Mouse (Mus musculus): ENCODE results near the gene Gm2956. TPM values are rescaled to one million over a fixed set of nuclear protein-coding genes. Genes with fewer than 3 reads are reported as not detected.
"Not testable (repeated sequence)": the region's sequence is repeated elsewhere in the genome, so short reads cannot be mapped to it uniquely, and the experiment has no call there.

Gene Gm2956
- 0.58 TPM in 1 of 2 replicates, not detected in the other for polyA plus RNA-seq (2014; fragmentation: Nextera tagmentation; extraction: Ambion mirVana)

DNA sequence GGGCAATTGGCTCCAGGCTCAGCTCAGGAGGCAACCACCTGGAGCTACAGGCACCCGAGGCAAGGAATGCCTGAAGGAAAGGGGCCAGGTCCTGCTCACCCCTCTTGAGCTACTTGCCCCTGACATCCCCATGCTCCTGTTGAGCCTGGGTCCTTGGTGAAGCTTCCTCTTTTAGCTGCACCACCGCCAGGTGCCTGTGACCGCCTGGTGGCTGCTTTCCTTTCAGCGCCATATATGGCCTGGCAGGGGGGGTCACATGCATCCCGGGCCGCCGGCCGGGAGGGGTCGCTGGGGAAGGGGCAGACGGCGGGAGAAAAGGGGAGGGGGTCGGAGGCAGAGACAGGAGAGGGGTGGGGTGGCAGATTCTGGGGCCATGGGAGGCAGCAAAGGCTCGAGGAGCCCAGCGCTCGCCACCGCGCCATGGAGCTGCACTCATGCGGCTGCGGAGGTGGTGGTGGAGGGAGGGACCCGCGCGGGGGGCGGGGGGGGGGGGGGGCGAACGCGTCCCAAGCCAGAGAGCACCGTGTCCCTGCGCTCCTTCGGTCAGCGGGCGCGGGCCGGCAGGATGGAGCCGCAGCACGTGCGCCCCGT is at the start of gene Gm2956:
Gene Gm2956 (plus strand): TSS at position 541 of the 591 bp plus-strand sequence.
- not testable (repeated sequence) for H3K36me3 ChIP-seq (replicated peaks; ENCODE audit: control insufficient read depth, insufficient read depth); H3K27me3 ChIP-seq (ENCODE audit: control insufficient read depth, insufficient read depth, low read length); H3K4me1 ChIP-seq (replicated peaks; ENCODE audit: control insufficient read depth, insufficient read depth, low read length); ATAC-seq (ENCODE audit: low FRiP score); DNase-seq (ENCODE audit: low spot score); H3K9me3 ChIP-seq (ENCODE audit: control insufficient read depth, low read length)
- 7% methylated on average over 3 of the region's 37 CpGs for WGBS
- Histone ChIP-seq H3K4me3 (replicated peaks; ENCODE audit: low read length) (peak within 1 kb of the TSS; percentile 37), H3K9ac (peak within 1 kb of the TSS; percentile 60), H3K4me2 (replicated peaks) (peak within 1 kb of the TSS; percentile 55), H3K27ac (0 out of 2 replicates have a peak within 1 kb of the TSS, but pooled peaks have one; percentile 26)

GRCm38 (mm10) chr14:3333406-3333805 is 979 bp downstream of the Gm2956 start:
- peak; percentile 52 for DNase-seq (ENCODE audit: low spot score)
- H3K27me3 ChIP-seq (ENCODE audit: control insufficient read depth, insufficient read depth, low read length), result not testable (repeated sequence)
- 0 out of 2 replicates have a peak overlapping the region, but pooled peaks have one; percentile 7 for H3K4me3 ChIP-seq (replicated peaks; ENCODE audit: low read length)

DNA sequence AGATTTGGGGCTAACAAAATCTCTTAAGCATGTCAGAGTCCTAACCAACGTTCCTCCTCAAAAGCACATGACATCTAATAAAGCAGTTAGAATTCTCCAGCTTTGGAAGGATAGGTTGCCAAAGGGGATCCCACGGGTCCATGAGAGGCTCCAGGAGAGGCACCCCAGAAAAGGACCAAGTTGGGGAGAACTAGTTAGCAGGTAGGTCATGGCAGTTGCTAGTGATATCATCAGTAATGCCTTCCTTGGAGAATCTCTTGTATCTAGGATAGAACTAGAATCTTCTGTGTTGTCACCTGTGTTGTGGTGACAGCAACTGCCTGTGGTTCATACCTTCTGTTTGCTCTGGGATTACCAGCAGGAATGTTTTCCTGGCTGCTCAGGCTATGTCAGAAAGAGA is 62.4 kb downstream of the Gm2956 start, which contains the start of gene Gm10413:
Gene Gm10413 (plus strand): TSS at position 301 of the 400 bp plus-strand sequence.
- not testable (repeated sequence) for H3K27ac ChIP-seq; H3K9me3 ChIP-seq (ENCODE audit: control insufficient read depth, low read length); H3K27me3 ChIP-seq (ENCODE audit: control insufficient read depth, insufficient read depth, low read length); H3K9ac ChIP-seq; DNase-seq (ENCODE audit: low spot score); H3K36me3 ChIP-seq (replicated peaks; ENCODE audit: control insufficient read depth, insufficient read depth); ATAC-seq (ENCODE audit: low FRiP score); H3K4me2 ChIP-seq (replicated peaks); H3K4me1 ChIP-seq (replicated peaks; ENCODE audit: control insufficient read depth, insufficient read depth, low read length); H3K4me3 ChIP-seq (replicated peaks; ENCODE audit: low read length)
- no CpG with 5 or more reads among the region's 2 CpGs for WGBS

More at GRCm38 (mm10) chr14:3333406-3333805, 979 bp downstream of the Gm2956 start:
- not testable (repeated sequence) for H3K9me3 ChIP-seq (ENCODE audit: control insufficient read depth, low read length); H3K27ac ChIP-seq; ATAC-seq (ENCODE audit: low FRiP score); H3K36me3 ChIP-seq (replicated peaks; ENCODE audit: control insufficient read depth, insufficient read depth); H3K4me1 ChIP-seq (replicated peaks; ENCODE audit: control insufficient read depth, insufficient read depth, low read length); H3K9ac ChIP-seq
- H3K4me2 ChIP-seq (replicated peaks), result peak overlapping the region; percentile 55
- 0% methylated on average over 4 of the region's 8 CpGs for WGBS

Other genes starting within 250 kb of the Gm2956 start
- 0.16 and 0.27 TPM in 2 replicates for gene Gm10340, start 198.6 kb upstream of the Gm2956 start, polyA plus RNA-seq (2014; fragmentation: Nextera tagmentation; extraction: Ambion mirVana)
- gene Gm5795, start 144.4 kb upstream of the Gm2956 start, polyA plus RNA-seq (2014; fragmentation: Nextera tagmentation; extraction: Ambion mirVana), result 0.37 TPM in 1 of 2 replicates, not detected in the other
- gene D830030K20Rik, start 124.1 kb upstream of the Gm2956 start, polyA plus RNA-seq (2014; fragmentation: Nextera tagmentation; extraction: Ambion mirVana), result 27.3 and 28.4 TPM in 2 replicates
- not detected in 2 replicates for gene Gm10413, start 62.5 kb downstream of the Gm2956 start, polyA plus RNA-seq (2014; fragmentation: Nextera tagmentation; extraction: Ambion mirVana)
- 21.5 and 21.7 TPM in 2 replicates for gene Gm10409, start 80.0 kb downstream of the Gm2956 start, polyA plus RNA-seq (2014; fragmentation: Nextera tagmentation; extraction: Ambion mirVana)
- 9.0 and 12.1 TPM in 2 replicates for gene Gm3005, start 95.5 kb downstream of the Gm2956 start, polyA plus RNA-seq (2014; fragmentation: Nextera tagmentation; extraction: Ambion mirVana)
- not detected in 2 replicates for gene Gm10408, start 116.8 kb downstream of the Gm2956 start, polyA plus RNA-seq (2014; fragmentation: Nextera tagmentation; extraction: Ambion mirVana)

Data from hindbrain, embryonic 14.5 days (tissue).